Mouse (Mus musculus) testis, adult 2 months (tissue): ENCODE data around the gene Setmar. TPM values are rescaled to one million over a fixed set of nuclear protein-coding genes. Genes with fewer than 3 reads are reported as not detected.

Experiments used
- H3K27ac ChIP-seq: fragments of 200-500 bp; 2 replicates; pipeline ENCODE4 v1.5.1; 2012; ENCODE audit warnings: low read depth, low read length; ENCODE audit not compliant: control insufficient read depth, insufficient read depth
- H3K27me3 ChIP-seq: fragments of 200-500 bp; 2 replicates; pipeline ENCODE4 v1.6.1; 2012; ENCODE audit warnings: mild to moderate bottlenecking, low read length, moderate library complexity; ENCODE audit not compliant: control insufficient read depth, insufficient read depth
- H3K36me3 ChIP-seq: fragments of 200-500 bp; 2 replicates; pipeline ENCODE4 v1.6.1; 2012; ENCODE audit warnings: mild to moderate bottlenecking, low read length; ENCODE audit not compliant: control insufficient read depth, insufficient read depth
- H3K4me1 ChIP-seq: fragments of 200-500 bp; 2 replicates; pipeline ENCODE4 v1.6.1; 2012; ENCODE audit warnings: low read length; ENCODE audit not compliant: control insufficient read depth, insufficient read depth
- H3K4me3 ChIP-seq: fragments of 200-500 bp; 2 replicates; pipeline ENCODE4 v1.5.1; 2012; ENCODE audit warnings: low read depth, mild to moderate bottlenecking, low read length, moderate library complexity, mixed read lengths; ENCODE audit not compliant: control insufficient read depth
- CTCF ChIP-seq: fragments of 200-500 bp; IDR thresholded peaks from 2 replicates; pipeline ENCODE4 v1.5.1; 2012; ENCODE audit warnings: low read depth, mild to moderate bottlenecking, inconsistent platforms, low read length, moderate library complexity; ENCODE audit not compliant: control insufficient read depth, insufficient read depth, insufficient replicate concordance
- POLR2A ChIP-seq: fragments of 200-500 bp; IDR thresholded peaks from 2 replicates; pipeline ENCODE4 v1.6.1; 2012; ENCODE audit warnings: low read depth, mild to moderate bottlenecking, inconsistent platforms, low read length, moderate library complexity; ENCODE audit not compliant: control insufficient read depth
- polyA plus RNA-seq: library from polyadenylated mRNA; depleted of rRNA; stranded (reverse); fragments of >200 nt; gene quantifications from 2 replicates; pipeline ENCODE4 v1.2.3, GENCODE M21; 2012

Setmar gene
- polyA plus RNA-seq, 1 experiment: 0.93 TPM

DNA sequence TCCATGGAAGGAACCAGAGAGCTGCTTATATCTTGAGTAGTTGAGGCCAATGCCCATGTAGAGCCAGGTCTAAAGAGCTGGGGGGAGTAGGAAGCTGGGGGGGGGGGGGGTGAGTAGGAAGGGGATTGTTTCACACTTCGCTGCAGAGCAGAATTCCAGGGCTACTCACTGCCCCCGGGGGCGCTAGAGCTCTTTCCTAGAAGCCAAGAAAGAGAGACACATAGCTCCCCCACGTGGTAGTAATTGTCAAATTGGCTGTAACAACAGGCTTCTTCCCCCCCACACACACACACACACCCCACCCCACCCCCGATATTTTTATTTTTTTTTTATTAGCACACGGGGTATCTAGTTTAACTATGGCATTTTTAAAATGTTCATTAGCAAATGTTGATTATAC, 738 bp downstream of the Setmar start:
- Histone ChIP-seq H3K4me1 (peaks cover 7% of the 10 kb centered on the region; the same call in 1 of the 2 replicates), H3K4me3 (peak overlapping the region; percentile 96), H3K27ac (peak overlapping the region; percentile 74), H3K27me3 (no peaks in the 10 kb centered on the region), H3K36me3 (no peaks in the 10 kb centered on the region)
- TF ChIP-seq POLR2A: no peak
- TF ChIP-seq CTCF: no peak

DNA sequence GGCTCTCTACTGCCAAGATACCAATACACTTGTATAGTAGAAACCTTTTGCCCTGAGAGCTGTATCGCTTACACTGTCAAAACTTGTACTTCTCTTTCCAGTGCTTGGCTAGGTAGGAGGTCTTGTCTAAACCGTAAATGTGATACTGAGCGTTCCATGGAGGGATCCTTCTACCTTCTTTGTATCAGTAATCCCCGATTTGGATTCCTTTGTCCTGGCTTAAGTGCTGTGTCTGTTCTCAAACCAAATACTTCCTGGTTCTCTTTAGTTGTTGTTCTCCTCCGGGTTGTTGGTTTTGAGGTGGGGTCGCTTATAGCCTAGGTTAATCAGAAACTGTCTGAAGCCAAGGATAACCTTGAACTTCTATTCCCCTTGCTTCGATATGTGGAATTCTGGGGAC, 6.1 kb downstream of the Setmar start:
- Histone ChIP-seq H3K4me1 (no peaks in the 10 kb centered on the region), H3K36me3 (no peaks in the 10 kb centered on the region)
- no peak for TF ChIP-seq POLR2A
- no peak for TF ChIP-seq CTCF

DNA sequence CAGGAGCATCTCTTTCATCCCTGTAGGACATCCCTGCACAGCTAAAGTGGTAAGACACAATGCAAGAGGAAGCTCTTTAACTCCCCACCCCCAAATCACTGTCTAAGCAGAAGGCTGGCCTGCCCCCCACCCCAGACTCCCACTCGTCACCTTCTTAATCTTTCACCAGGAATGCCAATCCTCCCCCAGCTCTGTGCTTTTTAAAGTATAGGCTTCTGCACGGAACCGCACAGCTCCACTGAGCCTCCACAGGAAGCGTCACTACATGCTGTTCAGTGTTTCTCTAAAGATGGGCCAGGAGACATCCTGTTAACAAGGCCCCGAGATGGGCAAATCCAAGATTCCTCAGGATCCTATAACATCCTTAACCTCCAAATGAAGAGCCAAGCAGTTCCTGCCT, 8.2 kb downstream of the Setmar start:
- no peak for TF ChIP-seq POLR2A
- Histone ChIP-seq H3K4me3 (no peak overlapping the region), H3K36me3 (no peaks in the 10 kb centered on the region), H3K4me1 (no peaks in the 10 kb centered on the region), H3K27me3 (no peaks in the 10 kb centered on the region), H3K27ac (no peak overlapping the region)

More for the DNA sequence above, 6.1 kb downstream of the Setmar start:
- Histone ChIP-seq H3K27me3 (no peaks in the 10 kb centered on the region), H3K4me3 (no peak overlapping the region), H3K27ac (no peak overlapping the region)

DNA sequence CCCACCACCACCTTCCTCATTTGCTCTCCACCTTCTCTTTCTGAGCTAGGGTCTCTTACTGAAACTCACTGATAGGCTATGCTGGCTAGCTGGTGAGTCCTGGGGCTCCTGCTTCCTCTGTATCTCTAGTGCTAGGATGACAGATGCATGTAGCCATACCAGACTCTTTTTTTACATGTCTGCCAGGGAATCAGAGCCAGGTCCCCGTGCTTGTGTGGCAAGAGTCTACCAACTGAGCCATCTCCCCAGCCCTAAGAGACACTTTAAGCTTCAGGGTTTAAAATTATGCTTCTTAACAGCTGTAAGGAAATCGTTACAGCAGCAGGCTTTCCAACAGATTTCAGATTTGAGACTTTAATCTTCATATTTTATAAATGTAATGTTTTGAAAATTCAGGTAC, 9.1 kb downstream of the Setmar start:
- Histone ChIP-seq H3K27ac (no peak overlapping the region), H3K27me3 (no peaks in the 10 kb centered on the region), H3K4me1 (no peaks in the 10 kb centered on the region), H3K4me3 (no peak overlapping the region), H3K36me3 (no peaks in the 10 kb centered on the region)
- no peak for TF ChIP-seq POLR2A

DNA sequence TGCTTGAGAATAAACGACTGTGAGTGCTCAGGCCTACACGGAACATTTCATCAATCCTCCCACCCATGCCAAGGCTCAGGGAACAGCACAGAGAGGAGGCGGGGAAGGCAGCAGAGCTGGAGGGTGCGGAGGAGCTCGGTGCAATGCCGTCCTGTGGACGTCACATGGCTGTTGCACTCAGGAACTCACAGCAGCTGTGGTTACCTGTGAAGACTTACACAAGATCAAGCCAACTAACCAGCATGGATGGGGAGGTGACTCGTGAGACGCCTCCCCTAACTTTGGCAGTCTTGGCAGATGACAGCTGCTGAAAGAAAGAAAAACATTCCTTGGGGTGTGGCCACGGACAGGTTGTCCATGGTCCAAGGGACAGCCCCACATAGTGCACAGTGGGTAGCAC, 9.8 kb downstream of the Setmar start:
- TF ChIP-seq POLR2A: no peak
- TF ChIP-seq CTCF: no peak
- no peak overlapping the region for H3K27ac ChIP-seq
- H3K4me3 ChIP-seq: no peak overlapping the region
- no peaks in the 10 kb centered on the region for H3K36me3 ChIP-seq
- no peaks in the 10 kb centered on the region for H3K27me3 ChIP-seq
- no peaks in the 10 kb centered on the region for H3K4me1 ChIP-seq

DNA sequence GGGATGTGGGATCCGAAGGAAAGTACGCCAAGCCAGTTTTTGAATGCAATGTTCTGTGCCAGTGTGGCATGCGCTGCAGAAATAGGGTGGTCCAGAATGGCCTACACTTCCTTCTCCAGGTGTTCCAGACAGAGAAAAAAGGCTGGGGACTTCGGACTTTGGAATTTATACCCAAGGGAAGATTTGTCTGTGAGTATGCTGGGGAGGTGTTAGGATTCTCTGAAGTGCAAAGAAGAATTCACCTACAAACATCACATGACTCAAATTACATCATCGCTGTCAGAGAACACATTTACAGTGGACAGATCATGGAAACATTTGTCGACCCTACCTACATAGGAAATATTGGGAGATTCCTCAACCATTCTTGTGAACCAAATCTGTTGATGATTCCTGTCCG, 11.0 kb downstream of the Setmar start:
- Histone ChIP-seq H3K4me3 (no peak overlapping the region), H3K36me3 (no peaks in the 10 kb centered on the region), H3K4me1 (no peaks in the 10 kb centered on the region), H3K27ac (no peak overlapping the region), H3K27me3 (no peaks in the 10 kb centered on the region)
- TF ChIP-seq CTCF (no peak), POLR2A (no peak)

DNA sequence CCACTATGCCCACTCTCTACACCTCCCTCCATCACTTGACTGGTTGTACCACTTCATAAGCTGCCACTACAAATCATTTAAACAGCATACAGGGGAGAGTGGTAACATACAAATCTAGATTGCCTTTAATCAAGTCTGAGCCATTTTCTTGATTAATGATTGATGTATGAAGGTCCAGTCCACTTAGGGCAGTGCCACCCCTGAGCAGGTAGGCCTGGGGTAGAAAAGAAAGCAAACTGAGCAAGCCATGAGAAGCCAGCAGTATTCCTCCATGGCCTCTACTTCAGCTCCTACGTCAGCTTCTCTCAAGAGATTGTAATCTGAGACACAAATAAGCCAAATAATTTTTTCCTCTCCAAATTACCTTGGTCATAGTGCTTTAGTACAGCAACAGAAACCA, 26.5 kb downstream of the Setmar start:
- TF ChIP-seq CTCF (no peak), POLR2A (no peak)

DNA sequence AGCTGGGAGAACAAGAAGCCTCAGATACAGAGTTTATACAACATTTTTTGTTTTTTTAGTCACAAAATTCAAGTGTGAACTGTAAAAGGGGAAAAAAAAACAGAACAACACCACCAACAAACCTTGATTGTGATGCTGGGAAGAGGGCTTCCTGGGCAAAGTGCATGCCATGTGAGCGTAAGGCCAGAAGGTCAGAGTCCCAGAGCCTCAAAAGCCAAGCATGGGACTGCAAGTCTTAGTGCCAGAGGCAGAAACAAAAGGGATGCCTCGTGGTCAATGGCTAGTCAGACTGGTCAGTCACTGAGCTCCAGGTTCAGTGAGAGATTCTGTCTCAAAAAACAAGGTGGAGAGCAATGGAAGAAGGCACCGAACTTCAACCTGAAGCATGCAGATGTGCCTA, 27.8 kb downstream of the Setmar start:
- no peak for TF ChIP-seq POLR2A
- no peak for TF ChIP-seq CTCF
- no peaks in the 10 kb centered on the region for H3K4me1 ChIP-seq

More for the DNA sequence above, 26.5 kb downstream of the Setmar start:
- no peak overlapping the region for H3K27ac ChIP-seq
- H3K4me1 ChIP-seq: no peaks in the 10 kb centered on the region
- no peak overlapping the region for H3K4me3 ChIP-seq
- no peaks in the 10 kb centered on the region for H3K27me3 ChIP-seq
- H3K36me3 ChIP-seq: no peaks in the 10 kb centered on the region

More for the DNA sequence above, 27.8 kb downstream of the Setmar start:
- H3K4me3 ChIP-seq: no peak overlapping the region
- no peaks in the 10 kb centered on the region for H3K27me3 ChIP-seq
- no peak overlapping the region for H3K27ac ChIP-seq
- H3K36me3 ChIP-seq: no peaks in the 10 kb centered on the region
